Mouse (Mus musculus) gastrocnemius, adult 2 months (tissue): ENCODE measurements around the gene Lin7b. TPM values are rescaled to one million over a fixed set of nuclear protein-coding genes. Genes with fewer than 3 reads are reported as not detected.

Experiments
- DNase-seq: peaks from one replicate; pipeline ENCODE4 v3.0.0; 2022
- H3K27ac ChIP-seq: fragments of 200-600 bp; 2 replicates; pipeline ENCODE4 v1.8.1; 2022; ENCODE audit warnings: mild to moderate bottlenecking
- H3K4me3 ChIP-seq: fragments of 200-600 bp; 2 replicates; pipeline ENCODE4 v1.8.1; 2022; ENCODE audit warnings: mild to moderate bottlenecking, moderate library complexity
- CTCF ChIP-seq: fragments of 200-600 bp; IDR thresholded peaks from 2 replicates; pipeline ENCODE4 v1.8.1; 2022; ENCODE audit warnings: antibody characterized with exemption, mild to moderate bottlenecking, moderate library complexity
- intact Hi-C: fragments of 180-260 bp; cut with DNase I; formaldehyde crosslinking; loops from one replicate; pipeline ENCODE4 v1.15.1; 2025
- total RNA-seq, 2 experiments: library from RNA; stranded (reverse); gene quantifications; 2 replicates each; pipeline ENCODE4 v1.2.3; 2021

The Lin7b gene
- total RNA-seq, 2 experiments from 2014 or later = not detected

DNA sequence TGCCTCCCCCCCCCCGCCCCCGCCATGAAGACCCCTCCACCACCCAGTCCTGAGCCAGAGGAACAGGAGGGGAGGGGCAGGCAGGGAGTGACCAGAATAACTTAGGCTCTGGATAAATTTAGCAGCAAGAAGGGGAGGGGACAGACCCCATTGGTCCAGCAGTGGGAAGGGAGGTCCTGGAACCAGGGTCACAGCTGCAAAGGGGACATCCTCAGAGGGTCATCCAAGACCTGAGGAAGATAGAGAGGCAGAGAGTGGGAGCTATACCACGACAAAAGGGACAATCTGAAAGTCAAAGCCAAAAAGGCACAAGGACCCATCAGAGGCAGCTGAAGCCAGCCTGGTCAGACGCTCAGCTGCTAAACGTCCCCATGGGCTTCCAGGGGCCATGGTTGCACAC is 35.3 kb downstream of the Lin7b start, which contains the start of gene Hrc:
Hrc (plus strand) TSS at position 235 of the 400 bp plus-strand sequence.
- H3K4me3 ChIP-seq = peak within 1 kb of the TSS; percentile 90
- no peak for TF ChIP-seq CTCF
- intact Hi-C loops = no loop called here
- peak within 1 kb of the TSS; percentile 99 for H3K27ac ChIP-seq
- peak; percentile 84 for DNase-seq

DNA sequence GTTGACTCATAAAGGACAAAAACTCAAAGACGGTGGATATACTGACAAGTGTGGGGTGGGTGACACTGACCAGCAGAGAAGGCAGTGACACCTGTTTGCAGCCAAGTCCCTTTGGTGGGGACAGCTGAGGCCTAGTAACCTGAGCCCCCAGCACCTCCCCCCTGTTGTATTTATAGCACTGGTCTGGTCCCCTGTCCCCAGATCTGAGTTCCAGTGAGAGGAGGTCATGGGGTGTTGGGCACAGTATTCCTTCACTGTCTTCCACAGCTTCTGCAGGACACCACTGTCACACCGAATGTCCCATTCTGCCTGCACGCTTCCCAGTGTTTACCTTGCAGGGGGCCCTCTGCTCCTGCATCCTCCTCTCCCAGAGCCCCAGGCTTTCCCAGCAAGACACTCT is 35.8 kb downstream of the Lin7b start:
- intact Hi-C loops = no loop called here
- peak overlapping the region; percentile 90 for H3K4me3 ChIP-seq
- no peak for TF ChIP-seq CTCF
- peak overlapping the region; percentile 99 for H3K27ac ChIP-seq
- peak; percentile 87 for DNase-seq

DNA sequence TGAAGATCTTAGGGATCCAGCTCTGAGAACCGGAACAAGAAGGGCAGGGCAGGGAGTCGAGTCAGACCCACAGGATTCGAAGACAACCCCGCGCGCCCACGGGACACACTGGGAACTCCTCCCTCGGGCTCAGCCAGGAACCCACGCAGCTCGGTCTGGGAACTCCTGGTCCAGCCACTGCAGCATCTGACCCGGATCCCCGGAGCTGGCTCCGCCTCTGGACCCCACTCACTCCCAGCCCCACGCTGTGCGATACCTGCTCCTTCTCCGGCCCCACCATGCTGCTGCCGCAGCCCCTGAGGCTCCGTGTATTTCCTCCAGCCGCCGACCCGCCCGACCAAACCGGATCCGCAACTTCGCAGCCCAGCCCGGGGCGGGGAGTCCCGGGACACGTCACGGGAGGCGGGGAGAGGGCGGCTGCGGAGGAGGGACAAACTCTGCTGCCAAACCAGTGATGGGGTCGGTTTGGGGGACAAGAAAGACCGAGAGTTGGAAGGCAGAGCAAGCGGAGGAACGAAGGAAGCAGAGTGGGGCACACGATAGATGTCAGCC is 36.9 kb downstream of the Lin7b start, which contains the start of gene Trpm4:
Trpm4 (minus strand) TSS at position 350 of the 552 bp plus-strand sequence.
- peak; percentile 96 for DNase-seq

DNA sequence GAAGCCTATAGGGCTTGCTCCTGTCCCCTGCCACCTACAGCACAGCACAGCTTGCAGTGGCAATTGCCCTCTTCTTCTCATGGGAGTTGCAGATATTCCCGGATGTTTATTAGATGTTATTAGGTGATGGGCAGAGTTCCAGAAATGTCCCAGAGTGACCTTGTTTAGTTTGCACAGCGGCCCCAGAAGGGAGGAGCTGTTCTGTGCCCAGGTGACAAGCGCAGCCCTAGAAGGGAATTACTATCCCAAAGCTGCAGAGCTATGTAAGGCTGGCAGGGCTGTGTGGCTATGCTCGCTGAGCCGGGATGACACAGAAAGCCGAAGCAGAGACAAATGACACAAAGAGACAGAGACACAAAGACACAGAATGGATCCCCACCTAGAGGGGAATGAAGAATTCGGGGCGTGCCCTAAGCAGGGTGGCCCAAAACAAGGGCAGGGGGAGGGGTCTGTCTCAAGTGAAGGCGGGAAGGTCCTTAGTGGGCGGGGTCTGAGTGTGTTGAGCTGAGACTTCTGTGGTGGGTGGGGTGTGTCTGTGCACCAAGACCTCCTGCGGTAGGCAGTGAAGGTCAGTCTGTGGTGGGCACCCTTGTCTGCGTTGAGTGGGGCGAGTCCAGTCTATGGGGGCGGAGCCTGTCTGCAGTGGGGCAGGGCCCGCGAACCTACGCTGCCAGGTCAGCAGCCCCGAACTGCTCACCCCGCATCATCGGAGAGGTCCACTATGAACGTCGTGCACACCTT is 37.5 kb downstream of the Lin7b start:
- peak overlapping the region; percentile 90 for H3K4me3 ChIP-seq
- intact Hi-C loops = no loop called here
- DNase-seq = peak; percentile 65
- TF ChIP-seq CTCF = no peak
- peak overlapping the region; percentile 99 for H3K27ac ChIP-seq

More for the DNA sequence above, 36.9 kb downstream of the Lin7b start, which contains the start of gene Trpm4:
- TF ChIP-seq CTCF = no peak
- peak within 1 kb of the TSS; percentile 90 for H3K4me3 ChIP-seq
- H3K27ac ChIP-seq = peak within 1 kb of the TSS; percentile 99
- intact Hi-C loops = no loop called here

DNA sequence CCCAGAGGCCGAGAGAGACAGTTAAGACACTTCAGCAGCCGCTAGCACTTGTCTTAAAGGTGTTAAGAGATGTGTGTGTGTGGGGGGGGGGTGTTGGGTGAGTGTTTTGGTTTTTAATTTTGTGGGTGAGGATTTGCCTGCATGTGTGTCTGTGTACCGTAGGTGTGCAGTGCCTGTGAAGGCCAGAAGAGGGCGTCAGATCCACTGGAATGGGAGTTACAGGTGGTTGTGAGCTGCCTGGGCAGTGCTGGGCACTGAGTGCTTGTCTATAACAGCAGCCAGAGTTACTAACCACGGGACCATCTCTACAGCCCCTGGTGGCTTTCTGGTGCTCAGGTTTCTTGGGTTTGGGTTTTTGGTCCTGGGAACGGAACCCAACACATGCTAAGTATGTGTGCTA is 38.9 kb downstream of the Lin7b start:
- DNase-seq = no peak
- Histone ChIP-seq H3K4me3 (no peak overlapping the region), H3K27ac (peak overlapping the region; percentile 99; the same call in 1 of the 2 replicates)
- intact Hi-C loops = no loop called here
- TF ChIP-seq CTCF = peak; percentile 29; the same call in 1 of the 2 replicates

DNA sequence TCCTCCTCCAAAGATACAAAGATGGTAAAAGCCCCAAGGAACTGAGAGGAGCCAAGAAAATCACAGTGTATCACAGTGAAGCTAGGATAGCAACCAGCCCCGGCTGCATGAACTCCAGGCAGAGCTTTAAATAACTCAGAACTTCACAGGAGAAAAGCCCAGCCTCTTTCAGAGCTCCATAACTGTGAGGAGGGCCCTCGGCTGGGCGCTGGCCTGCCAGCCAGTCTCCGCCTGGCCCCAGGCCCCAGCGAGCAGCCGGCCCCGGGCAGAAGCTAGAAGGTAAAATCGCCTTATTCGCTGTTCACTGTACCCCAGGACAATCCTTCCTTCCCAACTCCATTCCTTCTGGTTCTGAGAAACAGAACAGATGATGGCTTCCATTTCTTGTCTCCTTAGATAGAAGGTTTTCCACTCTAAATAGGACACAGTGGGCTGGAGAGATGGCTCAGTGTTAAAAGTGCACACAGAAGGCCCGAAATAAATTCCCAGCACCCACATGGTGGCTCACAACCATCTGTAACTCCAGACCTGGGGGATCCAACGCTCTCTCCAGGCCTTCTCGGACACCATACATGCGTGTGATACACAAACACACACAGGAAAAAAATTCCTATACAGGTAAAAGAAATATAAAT is 41.4 kb downstream of the Lin7b start:
- intact Hi-C loops = no loop called here
- Histone ChIP-seq H3K4me3 (peak overlapping the region; percentile 45), H3K27ac (peak overlapping the region; percentile 86)
- DNase-seq = peak; percentile 72
- TF ChIP-seq CTCF = no peak

DNA sequence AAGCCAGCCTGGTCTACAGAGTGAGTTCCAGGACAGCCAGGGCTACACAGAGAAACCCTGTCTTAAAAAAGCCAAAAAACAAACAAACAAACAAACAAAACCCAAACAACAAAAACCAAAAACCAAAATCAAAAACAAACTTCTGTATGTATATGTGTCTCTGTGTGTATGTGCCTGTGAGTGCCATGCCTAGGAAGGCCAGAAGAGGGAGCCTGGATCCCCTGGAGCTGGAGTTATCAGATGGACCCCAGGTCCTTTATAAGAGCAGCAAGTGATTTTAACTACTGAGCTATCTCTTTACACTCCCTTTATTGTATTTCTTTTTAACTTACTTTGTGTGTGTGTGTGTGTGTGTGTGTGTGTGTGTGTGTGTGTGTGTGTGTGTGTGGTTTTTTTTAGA is 44.6 kb downstream of the Lin7b start:
- peak; percentile 36 for TF ChIP-seq CTCF
- no peak for DNase-seq
- Histone ChIP-seq H3K27ac (no peak overlapping the region), H3K4me3 (no peak overlapping the region)
- intact Hi-C loops = no loop called here

DNA sequence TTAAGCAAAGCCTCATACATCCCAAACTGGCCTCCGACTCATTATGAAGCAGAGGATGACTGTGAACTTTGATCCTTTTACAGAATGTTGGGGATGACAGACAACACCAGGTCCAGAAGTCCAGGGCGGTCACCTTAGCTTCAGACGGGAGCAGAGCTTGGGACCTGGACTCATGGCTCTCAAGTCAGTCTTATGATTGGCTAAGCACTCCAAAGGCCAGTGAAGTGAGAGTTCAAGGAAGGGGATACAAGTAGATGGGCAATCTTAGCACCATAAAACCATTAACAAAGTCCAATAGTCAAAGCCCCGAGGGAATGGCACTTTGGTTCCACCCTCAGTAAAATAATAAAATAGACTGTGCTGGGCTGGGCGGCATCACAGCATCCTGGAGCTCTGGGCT is 47.3 kb downstream of the Lin7b start:
- intact Hi-C loops = no loop called here
- H3K4me3 ChIP-seq = no peak overlapping the region
- no peak for DNase-seq
- no peak overlapping the region for H3K27ac ChIP-seq
- TF ChIP-seq CTCF = no peak

DNA sequence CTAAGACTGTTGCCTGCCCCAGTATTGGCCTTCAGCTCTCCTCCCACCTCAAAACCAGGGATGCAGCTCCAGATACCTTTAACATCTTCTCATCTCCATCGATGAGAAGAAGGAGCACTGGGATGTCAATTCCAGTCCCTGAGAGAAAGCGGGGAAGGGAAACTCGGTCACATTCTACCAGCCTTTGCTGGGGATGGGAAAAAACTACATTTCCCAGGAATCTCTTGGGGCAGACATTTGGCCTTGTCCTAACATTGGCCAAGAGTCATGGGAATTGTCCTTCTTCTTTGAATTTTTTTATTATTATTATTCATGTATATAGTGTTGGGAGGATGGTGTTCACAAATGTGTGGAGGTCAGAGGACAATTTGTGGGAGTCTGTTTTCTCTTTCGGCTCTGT is 48.1 kb downstream of the Lin7b start:
- Histone ChIP-seq H3K4me3 (no peak overlapping the region), H3K27ac (no peak overlapping the region)
- DNase-seq = no peak
- TF ChIP-seq CTCF = no peak
- intact Hi-C loops = no loop called here

Other genes with a start within 250 kb of the Lin7b start
- gene Rps11, start 246.1 kb downstream of the Lin7b start, total RNA-seq = 100 to 1,000 TPM; 457 to 518 TPM
- gene Rpl13a, start 241.8 kb downstream of the Lin7b start, total RNA-seq = 100 to 1,000 TPM; 552 to 624 TPM
- gene Gm45713, start 234.4 kb downstream of the Lin7b start, total RNA-seq = under 1 TPM in 1 of 2 experiments, not detected in 1; 0.26 TPM
- 1 to 10 TPM; 2.2 to 3.3 TPM for gene Flt3l, start 234.2 kb downstream of the Lin7b start, total RNA-seq
- gene Pih1d1, start 216.3 kb downstream of the Lin7b start, total RNA-seq = 10 to 100 TPM; 34.7 to 39.7 TPM
- 10 to 100 TPM; 11.6 to 15.1 TPM for gene Aldh16a1, start 216.0 kb downstream of the Lin7b start, total RNA-seq
- gene Slc17a7, start 206.6 kb downstream of the Lin7b start, total RNA-seq = under 1 TPM; 0.31 to 0.36 TPM
- gene Gfy, start 191.0 kb downstream of the Lin7b start, total RNA-seq = not detected
- gene Pth2, start 189.6 kb downstream of the Lin7b start, total RNA-seq = not detected
- not detected for gene Ccdc155, start 165.7 kb downstream of the Lin7b start, total RNA-seq
- not detected for gene Dkkl1, start 158.4 kb downstream of the Lin7b start, total RNA-seq
- 1 to 10 TPM; 2.6 to 4.1 TPM for gene Tead2, start 154.8 kb downstream of the Lin7b start, total RNA-seq
- gene Cd37, start 131.5 kb downstream of the Lin7b start, total RNA-seq = 1 to 10 TPM in 1 of 2 experiments, under 1 TPM in 1; 0.69 to 1.3 TPM
- gene Slc6a16, start 129.5 kb downstream of the Lin7b start, total RNA-seq = not detected
- gene Slc6a21, start 93.1 kb downstream of the Lin7b start, total RNA-seq = not detected
- 10 to 100 TPM; 33.9 to 34.7 TPM for gene Trpm4, start 36.8 kb downstream of the Lin7b start, total RNA-seq
- 1,000 to 10,000 TPM in 1 of 2 experiments, 100 to 1,000 TPM in 1; 818 to 1,018 TPM for gene Hrc, start 35.3 kb downstream of the Lin7b start, total RNA-seq
- under 1 TPM; 0.08 to 0.10 TPM for gene Ppfia3, start 3.6 kb downstream of the Lin7b start, total RNA-seq
- 10 to 100 TPM; 87.9 to 90.7 TPM for gene Snrnp70, start 25.2 kb upstream of the Lin7b start, total RNA-seq
- gene Kcna7, start 35.1 kb upstream of the Lin7b start, total RNA-seq = 10 to 100 TPM; 68.4 to 95.8 TPM
- gene Ntf5, start 43.1 kb upstream of the Lin7b start, total RNA-seq = 1 to 10 TPM; 3.6 to 4.9 TPM
- under 1 TPM; 0.51 to 0.73 TPM for gene Lhb, start 50.2 kb upstream of the Lin7b start, total RNA-seq
- 100 to 1,000 TPM; 279 to 365 TPM for gene Gys1, start 64.3 kb upstream of the Lin7b start, total RNA-seq
- 10 to 100 TPM; 18.2 to 28.1 TPM for gene Ruvbl2, start 67.5 kb upstream of the Lin7b start, total RNA-seq
- gene Ftl1, start 89.3 kb upstream of the Lin7b start, total RNA-seq = 100 to 1,000 TPM; 122 to 149 TPM
- gene Bax, start 96.3 kb upstream of the Lin7b start, total RNA-seq = 10 to 100 TPM; 17.6 to 18.4 TPM
- under 1 TPM in 1 of 2 experiments, not detected in 1; 0.39 TPM for gene Tulp2, start 111.3 kb upstream of the Lin7b start, total RNA-seq
- 1 to 10 TPM; 5.5 to 8.4 TPM for gene Gm45808, start 116.2 kb upstream of the Lin7b start, total RNA-seq
- 10 to 100 TPM; 13.1 to 22.9 TPM for gene Dhdh, start 118.2 kb upstream of the Lin7b start, total RNA-seq
- 10 to 100 TPM; 55.1 to 61.8 TPM for gene Nucb1, start 139.8 kb upstream of the Lin7b start, total RNA-seq
- gene Ppp1r15a, start 155.7 kb upstream of the Lin7b start, total RNA-seq = 10 to 100 TPM; 28.3 to 28.5 TPM
- 1 to 10 TPM; 3.4 to 3.5 TPM for gene Plekha4, start 155.7 kb upstream of the Lin7b start, total RNA-seq
- 1 to 10 TPM; 1.0 to 1.3 TPM for gene Hsd17b14, start 184.3 kb upstream of the Lin7b start, total RNA-seq
- gene Bcat2, start 199.6 kb upstream of the Lin7b start, total RNA-seq = 100 to 1,000 TPM in 1 of 2 experiments, 10 to 100 TPM in 1; 91.4 to 106 TPM
- gene Fgf21, start 244.9 kb upstream of the Lin7b start, total RNA-seq = not detected
- not detected for gene Fut1, start 246.7 kb upstream of the Lin7b start, total RNA-seq